Mouse (Mus musculus) myocyte (in vitro differentiated cells): ENCODE results near the gene Tlr5. TPM values are rescaled to one million over a fixed set of nuclear protein-coding genes. Genes with fewer than 3 reads are reported as not detected.

Experiments used
- H3K27me3 ChIP-seq: one replicate; pipeline ENCODE4 v1.6.1; 2011; ENCODE audit not compliant: control insufficient read depth, insufficient read depth, insufficient read length
- H3K36me3 ChIP-seq: one replicate; pipeline ENCODE4 v1.6.1; 2011; ENCODE audit not compliant: control insufficient read depth, insufficient read depth
- H3K4me2 ChIP-seq: one replicate; pipeline ENCODE4 v1.6.1; 2011; ENCODE audit warnings: low read depth, control low read depth
- H3K4me3 ChIP-seq: one replicate; pipeline ENCODE4 v1.5.1; 2011; ENCODE audit warnings: mild to moderate bottlenecking, control low read depth, moderate library complexity
- H3K79me2 ChIP-seq: one replicate; pipeline ENCODE4 v1.6.1; 2011; ENCODE audit not compliant: control insufficient read depth, insufficient read depth
- H3ac ChIP-seq: one replicate; pipeline ENCODE4 v1.6.1; 2011; ENCODE audit not compliant: control insufficient read depth, insufficient read length
- CEBPB ChIP-seq: IDR thresholded peaks from 2 replicates; pipeline ENCODE4 v1.6.1; 2011; ENCODE audit warnings: mild to moderate bottlenecking, moderate library complexity; ENCODE audit not compliant: poor library complexity, insufficient read depth, severe bottlenecking
- E2F4 ChIP-seq: IDR thresholded peaks from one replicate; pipeline ENCODE4 v1.6.1; 2011; ENCODE audit warnings: mild to moderate bottlenecking, control low read depth, moderate library complexity; ENCODE audit not compliant: insufficient read depth
- MAX ChIP-seq: IDR thresholded peaks from one replicate; pipeline ENCODE4 v1.6.1; 2011; ENCODE audit warnings: low read depth, mild to moderate bottlenecking, control low read depth
- MYOD1 ChIP-seq, 3 experiments: IDR thresholded peaks; one replicate each; pipeline ENCODE4 v1.6.1; 2011; ENCODE audit warnings: control low read depth in 2 of 3, low read depth in 2 of 3, mild to moderate bottlenecking in 2 of 3, moderate library complexity in 1 of 3; ENCODE audit not compliant: insufficient read length in 2 of 3, control insufficient read depth in 1 of 3
- MYOG ChIP-seq, 3 experiments: IDR thresholded peaks; one replicate each; pipeline ENCODE4 v1.6.1; 2011; ENCODE audit warnings: control low read depth in 2 of 3, low read depth in 2 of 3, mild to moderate bottlenecking in 2 of 3; ENCODE audit not compliant: insufficient read length in 2 of 3, control insufficient read depth in 1 of 3, insufficient read depth in 1 of 3
- POLR2A ChIP-seq: IDR thresholded peaks from one replicate; pipeline ENCODE4 v1.6.1; 2011; ENCODE audit warnings: low read depth, mild to moderate bottlenecking, control low read depth, moderate library complexity; ENCODE audit not compliant: insufficient read length
- POLR2AphosphoS2 ChIP-seq: IDR thresholded peaks from one replicate; pipeline ENCODE4 v1.6.1; 2011; ENCODE audit warnings: low read depth, control low read depth; ENCODE audit not compliant: insufficient read length
- REST ChIP-seq: IDR thresholded peaks from one replicate; pipeline ENCODE4 v1.6.1; 2011; ENCODE audit warnings: mild to moderate bottlenecking, control low read depth, moderate library complexity; ENCODE audit not compliant: insufficient read depth, insufficient read length
- SRF ChIP-seq: IDR thresholded peaks from one replicate; pipeline ENCODE4 v1.6.1; 2011; ENCODE audit warnings: low read depth; ENCODE audit not compliant: control insufficient read depth, insufficient read length
- TCF12 ChIP-seq: IDR thresholded peaks from one replicate; pipeline ENCODE4 v1.6.1; 2011; ENCODE audit warnings: mild to moderate bottlenecking, control low read depth; ENCODE audit not compliant: poor library complexity, insufficient read depth, severe bottlenecking
- TCF3 ChIP-seq: IDR thresholded peaks from one replicate; pipeline ENCODE4 v1.6.1; 2011; ENCODE audit warnings: low read depth, control low read depth; ENCODE audit not compliant: insufficient read length
- USF1 ChIP-seq: IDR thresholded peaks from one replicate; pipeline ENCODE4 v1.6.1; 2011; ENCODE audit warnings: low read depth, mild to moderate bottlenecking, control low read depth, moderate library complexity
- polyA plus RNA-seq: library from polyadenylated mRNA; unstranded; fragments of >200 nt; fragmentation: generic; extraction: Trizol; gene quantifications from one replicate; pipeline ENCODE4 v1.2.1, GENCODE M21; 2012; ENCODE audit warnings: missing spikeins

Gene Tlr5
- polyA plus RNA-seq, 1 experiment, result not detected

DNA sequence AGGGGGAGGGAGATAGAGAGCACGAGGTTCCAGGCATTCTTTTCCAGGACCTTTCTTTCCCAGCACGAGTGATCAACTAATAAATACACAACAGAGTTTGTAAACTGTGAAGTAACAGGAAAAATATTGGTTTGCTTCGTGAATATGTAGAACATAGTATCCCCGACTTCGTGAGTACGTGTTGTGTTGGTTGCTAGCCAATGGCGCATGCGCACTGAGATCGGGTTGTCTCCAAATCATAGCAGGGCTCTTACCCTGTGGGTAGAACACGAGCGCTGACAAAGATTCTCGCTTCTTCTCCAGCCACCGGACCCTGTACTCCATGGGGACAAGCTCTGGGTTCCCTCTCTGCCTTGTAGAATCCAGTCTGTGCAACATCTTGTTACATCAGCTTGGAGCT is 33.2 kb downstream of the Tlr5 start:
- Histone ChIP-seq H3K27me3 (no peaks in the 10 kb centered on the region), H3K4me2 (no peak overlapping the region), H3ac (no peak overlapping the region), H3K36me3 (no peaks in the 10 kb centered on the region), H3K4me3 (no peak overlapping the region), H3K79me2 (no peaks in the 10 kb centered on the region)
- TF ChIP-seq TCF12 (no peak), POLR2A (no peak), SRF (no peak), CEBPB (no peak), MAX (no peak), POLR2AphosphoS2 (no peak), REST (no peak)

DNA sequence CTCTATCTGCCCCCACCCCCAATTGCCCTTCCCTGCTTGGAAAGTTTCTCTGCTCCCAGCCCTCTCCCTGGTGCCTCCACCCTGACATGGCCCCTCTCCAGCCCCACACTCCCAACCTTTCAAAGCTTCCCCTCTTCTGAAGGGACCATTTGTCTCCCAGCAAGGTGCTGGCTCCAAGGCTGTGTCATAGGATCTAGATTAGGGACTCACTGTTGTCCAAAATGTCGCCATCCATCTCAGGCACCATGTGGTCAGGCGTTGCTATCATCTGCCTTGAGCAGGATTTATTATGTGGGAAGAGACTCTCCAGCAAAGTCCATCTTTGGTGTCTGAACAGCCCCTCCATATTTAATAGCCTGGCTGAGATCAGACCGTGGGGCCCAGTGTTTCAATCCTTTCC is 34.1 kb downstream of the Tlr5 start:
- TF ChIP-seq POLR2A (no peak), CEBPB (no peak), POLR2AphosphoS2 (no peak), TCF3 (no peak), MYOD1 (IDR thresholded peaks at IDR 0.05; ENCODE audit: control insufficient read depth in 1 of 3, insufficient read length in 2 of 3, low read depth in 2 of 3) (no peak), MYOG (IDR thresholded peaks at IDR 0.05; ENCODE audit: control insufficient read depth in 1 of 3, insufficient read depth in 1 of 3, insufficient read length in 2 of 3, low read depth in 2 of 3) (no peak), REST (no peak), SRF (no peak), MAX (no peak), TCF12 (no peak), USF1 (no peak), E2F4 (no peak)
- H3K36me3 ChIP-seq, result no peaks in the 10 kb centered on the region

DNA sequence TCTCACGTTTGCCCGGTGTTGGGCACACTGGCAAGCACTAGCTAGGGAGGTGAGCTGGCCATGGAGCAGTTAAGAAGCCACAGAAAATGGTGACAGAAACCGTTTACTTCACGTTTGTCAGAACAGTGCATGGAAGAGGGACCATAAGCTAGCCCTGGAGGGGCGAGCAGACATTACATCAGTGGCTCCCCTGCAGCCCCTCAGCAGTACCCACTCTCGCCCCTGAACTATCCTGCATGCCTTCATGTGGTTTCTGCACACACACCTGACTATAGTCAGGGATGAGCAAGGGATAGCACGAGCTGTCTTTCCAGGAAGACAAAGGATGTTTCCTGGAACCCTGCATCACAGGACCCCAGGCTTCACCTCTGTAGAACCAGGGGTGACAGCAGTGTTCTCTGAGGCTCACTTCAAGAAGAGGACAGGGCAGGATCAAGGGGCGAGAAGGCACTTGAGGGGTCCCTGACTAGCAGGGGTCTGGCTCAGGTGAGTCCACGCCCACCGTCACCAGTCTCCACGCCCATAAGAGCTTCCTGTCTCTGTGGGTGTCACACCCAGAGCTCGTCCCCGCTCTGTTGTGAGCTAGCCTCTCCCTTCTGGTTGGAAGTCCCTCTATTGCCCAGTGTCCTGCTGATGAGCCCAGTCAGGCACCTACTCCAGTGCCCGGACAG is 35.6 kb downstream of the Tlr5 start:
- no peak for TF ChIP-seq E2F4
- no peak for TF ChIP-seq SRF
- TF ChIP-seq MAX, result no peak
- TF ChIP-seq MYOG (IDR thresholded peaks at IDR 0.05; ENCODE audit: control insufficient read depth in 1 of 3, insufficient read depth in 1 of 3, insufficient read length in 2 of 3, low read depth in 2 of 3), result no peak
- TF ChIP-seq TCF12, result no peak
- no peak for TF ChIP-seq POLR2A
- no peak for TF ChIP-seq MYOD1 (IDR thresholded peaks at IDR 0.05; ENCODE audit: control insufficient read depth in 1 of 3, insufficient read length in 2 of 3, low read depth in 2 of 3)
- TF ChIP-seq USF1, result no peak
- no peak for TF ChIP-seq CEBPB
- TF ChIP-seq REST, result no peak
- TF ChIP-seq POLR2AphosphoS2, result no peak
- TF ChIP-seq TCF3, result no peak
- H3K27me3 ChIP-seq, result no peaks in the 10 kb centered on the region

More for the DNA sequence above, 34.1 kb downstream of the Tlr5 start:
- no peaks in the 10 kb centered on the region for H3K79me2 ChIP-seq
- no peak overlapping the region for H3K4me3 ChIP-seq
- no peak overlapping the region for H3K4me2 ChIP-seq
- no peaks in the 10 kb centered on the region for H3K27me3 ChIP-seq
- H3ac ChIP-seq, result no peak overlapping the region

GRCm38 (mm10) chr1:182991002-182991778 is 36.6 kb downstream of the Tlr5 start:
- H3K79me2 ChIP-seq, result no peaks in the 10 kb centered on the region
- no peaks in the 10 kb centered on the region for H3K36me3 ChIP-seq
- no peak overlapping the region for H3K4me2 ChIP-seq
- TF ChIP-seq USF1 (no peak), MYOD1 (IDR thresholded peaks at IDR 0.05; ENCODE audit: control insufficient read depth in 1 of 3, insufficient read length in 2 of 3, low read depth in 2 of 3) (no peak), POLR2AphosphoS2 (no peak), MYOG (IDR thresholded peaks at IDR 0.05; ENCODE audit: control insufficient read depth in 1 of 3, insufficient read depth in 1 of 3, insufficient read length in 2 of 3, low read depth in 2 of 3) (no peak), TCF3 (no peak), SRF (no peak), MAX (no peak), E2F4 (no peak), TCF12 (no peak), REST (no peak)
- no peaks in the 10 kb centered on the region for H3K27me3 ChIP-seq
- H3K4me3 ChIP-seq, result no peak overlapping the region
- no peak overlapping the region for H3ac ChIP-seq

More for the DNA sequence above, 35.6 kb downstream of the Tlr5 start:
- H3K4me3 ChIP-seq, result no peak overlapping the region
- no peaks in the 10 kb centered on the region for H3K79me2 ChIP-seq
- H3ac ChIP-seq, result no peak overlapping the region
- no peak overlapping the region for H3K4me2 ChIP-seq
- H3K36me3 ChIP-seq, result no peaks in the 10 kb centered on the region

Other genes with a start within 250 kb of the Tlr5 start
- not detected for gene Ccdc185, start 205.6 kb upstream of the Tlr5 start, polyA plus RNA-seq
- gene Susd4, start 190.9 kb upstream of the Tlr5 start, polyA plus RNA-seq, result 0.04 TPM